Mouse (Mus musculus): ENCODE results near the gene Gpn3. TPM values are rescaled to one million over a fixed set of nuclear protein-coding genes. Genes with fewer than 3 reads are reported as not detected.
A peak's percentile ranks its signal among the peaks of the same experiment; 100 is the strongest.

The Gpn3 gene
- total RNA-seq, 2 experiments from 2014 or later: 29.7 to 34.9 TPM

GRCm38 (mm10) chr5:122379374-122380155, 7.9 kb downstream of the Gpn3 start:
- DNase-seq (ENCODE audit: low spot score in 2 of 2): peak; percentile 62 to 68

DNA sequence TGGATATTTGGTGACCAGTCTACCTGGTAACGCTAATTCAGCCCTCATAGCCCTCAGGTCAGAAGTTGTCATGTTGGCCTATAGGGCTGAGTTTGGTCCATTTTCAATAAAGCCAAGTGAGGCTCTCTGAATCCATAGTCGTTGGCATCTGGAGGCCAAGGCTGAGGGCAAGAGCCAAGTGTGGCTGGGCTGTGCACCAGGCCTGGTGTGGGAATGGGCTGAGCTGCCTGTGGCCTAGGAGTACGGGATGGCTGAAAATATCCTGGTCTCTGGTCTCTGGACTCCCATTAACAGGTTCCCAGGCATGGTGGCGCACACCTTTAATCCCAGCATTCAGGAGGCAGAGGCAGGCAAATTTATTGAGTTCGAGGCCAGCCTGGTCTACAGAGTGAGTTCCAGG, 18.3 kb downstream of the Gpn3 start:
- no peak for DNase-seq (ENCODE audit: low spot score in 2 of 2)

DNA sequence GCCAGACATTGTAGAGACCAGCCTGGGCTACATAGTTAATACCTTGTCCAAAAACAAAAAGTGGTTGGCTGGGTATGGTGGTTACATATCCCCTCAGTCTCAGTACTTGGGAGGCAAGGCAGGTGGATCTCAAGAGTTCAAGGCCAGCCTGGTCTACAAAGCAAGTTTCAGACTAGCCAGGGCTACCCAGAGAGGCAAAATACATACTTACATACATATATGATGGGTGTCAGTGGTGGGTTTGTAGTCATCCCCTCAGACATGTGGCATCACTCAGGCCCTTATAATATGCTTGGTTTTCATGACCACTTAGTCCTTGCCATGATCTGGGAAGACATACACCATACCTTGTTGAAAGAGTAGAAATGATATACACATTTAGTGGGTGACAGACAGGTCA, 19.0 kb downstream of the Gpn3 start:
- DNase-seq (ENCODE audit: low spot score in 2 of 2): no peak

GRCm38 (mm10) chr5:122391178-122391785, 19.6 kb downstream of the Gpn3 start:
- no peak for DNase-seq (ENCODE audit: low spot score in 2 of 2)

- peak; percentile 89 to 95 for DNase-seq (ENCODE audit: low spot score in 2 of 2)
Measured at GRCm38 (mm10) chr5:122391786-122392180, 20.1 kb downstream of the Gpn3 start, which contains the start of gene Arpc3. Gene Arpc3 (plus strand): TSS chr5:122391878.

- no peak for DNase-seq (ENCODE audit: low spot score in 2 of 2)
Measured at GRCm38 (mm10) chr5:122392227-122393004, 20.7 kb downstream of the Gpn3 start.

DNA sequence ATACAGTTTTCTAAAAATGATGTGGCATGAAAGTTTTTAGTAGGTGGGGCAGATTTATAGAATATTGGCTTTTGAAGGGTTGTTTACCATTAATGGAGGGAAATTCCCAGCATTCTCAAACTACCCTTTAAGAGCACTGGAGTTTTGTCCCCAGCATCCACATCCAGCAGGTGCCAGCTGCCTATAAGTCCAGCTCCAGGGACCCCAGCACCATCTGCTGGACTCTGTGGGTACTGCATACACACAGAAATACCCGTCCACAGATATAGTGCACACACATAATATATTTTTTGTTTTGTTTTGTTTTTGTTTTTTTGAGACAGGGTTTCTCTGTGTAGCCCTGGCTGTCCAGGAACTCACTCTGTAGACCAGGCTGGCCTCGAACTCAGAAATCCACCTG, 22.2 kb downstream of the Gpn3 start:
- DNase-seq (ENCODE audit: low spot score in 2 of 2): peak; percentile 70 to 83

DNA sequence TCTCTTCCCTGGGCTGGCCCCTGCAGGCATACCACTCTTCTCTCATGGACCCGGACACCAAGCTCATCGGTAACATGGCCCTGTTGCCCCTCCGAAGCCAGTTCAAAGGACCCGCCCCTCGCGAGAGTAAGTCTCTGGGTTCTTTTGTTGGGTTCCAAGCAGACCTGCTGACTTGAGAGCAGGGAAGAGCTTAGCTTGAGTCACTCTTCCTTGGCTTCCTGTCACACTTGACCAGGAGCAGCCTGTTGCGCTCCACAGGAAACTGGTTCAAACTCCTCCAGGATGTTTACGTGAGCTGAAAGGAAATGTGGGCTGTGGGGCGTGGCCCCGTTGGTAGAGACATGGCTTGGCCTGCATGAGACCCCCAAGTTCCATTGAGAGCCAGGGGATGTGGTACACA, 25.1 kb downstream of the Gpn3 start:
- no peak for DNase-seq (ENCODE audit: low spot score in 2 of 2)

GRCm38 (mm10) chr5:122397495-122397894, 25.8 kb downstream of the Gpn3 start:
- no peak for DNase-seq (ENCODE audit: low spot score in 2 of 2)

GRCm38 (mm10) chr5:122399871-122400270, 28.2 kb downstream of the Gpn3 start:
- DNase-seq (ENCODE audit: low spot score in 2 of 2): no peak

GRCm38 (mm10) chr5:122400628-122401302, 29.1 kb downstream of the Gpn3 start:
- peak; percentile 60 to 64 for DNase-seq (ENCODE audit: low spot score in 2 of 2)

DNA sequence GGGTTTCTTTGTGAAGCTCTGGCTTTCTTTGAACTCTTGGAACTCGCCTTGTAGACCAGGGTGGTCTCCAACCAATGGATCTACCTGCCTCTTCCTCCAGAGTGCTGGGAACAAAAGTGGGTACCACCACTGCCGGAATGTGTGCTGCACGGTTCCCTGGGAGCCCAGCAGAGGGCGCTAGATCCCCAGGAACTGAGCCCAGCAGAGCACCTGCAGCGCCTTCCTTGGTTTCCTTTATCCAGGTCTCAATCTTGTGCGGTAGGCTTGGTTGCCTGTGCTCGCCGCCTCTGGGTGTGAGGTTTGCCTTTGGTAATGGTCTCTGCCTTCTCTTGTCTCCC, 29.6 kb downstream of the Gpn3 start:
- DNase-seq (ENCODE audit: low spot score in 2 of 2): peak; percentile 81 to 85

GRCm38 (mm10) chr5:122402160-122402559, 30.5 kb downstream of the Gpn3 start:
- DNase-seq (ENCODE audit: low spot score in 2 of 2): no peak

GRCm38 (mm10) chr5:122402772-122403171, 31.1 kb downstream of the Gpn3 start:
- no peak for DNase-seq (ENCODE audit: low spot score in 2 of 2)

DNA sequence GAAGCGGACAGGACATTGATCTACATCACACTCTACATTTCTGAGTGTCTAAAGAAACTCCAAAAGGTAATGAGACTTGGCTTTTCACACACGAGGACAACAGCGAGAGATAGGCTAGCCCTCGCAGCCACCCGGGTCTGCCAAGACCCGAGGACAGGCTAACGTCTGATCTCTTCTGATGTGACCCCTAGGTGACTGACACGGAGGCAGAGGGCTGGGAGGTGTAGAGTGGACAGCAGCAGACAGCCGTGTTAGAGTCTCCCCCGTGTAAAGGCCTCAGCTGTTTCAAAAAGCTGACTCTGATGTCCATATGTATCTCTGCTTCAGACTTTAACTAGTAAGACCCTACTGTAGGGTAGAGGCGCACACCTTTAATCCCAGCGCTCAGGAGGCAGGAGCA, 31.7 kb downstream of the Gpn3 start:
- DNase-seq (ENCODE audit: low spot score in 2 of 2): no peak

GRCm38 (mm10) chr5:122405537-122405936, 33.9 kb downstream of the Gpn3 start:
- DNase-seq (ENCODE audit: low spot score in 2 of 2): no peak

DNA sequence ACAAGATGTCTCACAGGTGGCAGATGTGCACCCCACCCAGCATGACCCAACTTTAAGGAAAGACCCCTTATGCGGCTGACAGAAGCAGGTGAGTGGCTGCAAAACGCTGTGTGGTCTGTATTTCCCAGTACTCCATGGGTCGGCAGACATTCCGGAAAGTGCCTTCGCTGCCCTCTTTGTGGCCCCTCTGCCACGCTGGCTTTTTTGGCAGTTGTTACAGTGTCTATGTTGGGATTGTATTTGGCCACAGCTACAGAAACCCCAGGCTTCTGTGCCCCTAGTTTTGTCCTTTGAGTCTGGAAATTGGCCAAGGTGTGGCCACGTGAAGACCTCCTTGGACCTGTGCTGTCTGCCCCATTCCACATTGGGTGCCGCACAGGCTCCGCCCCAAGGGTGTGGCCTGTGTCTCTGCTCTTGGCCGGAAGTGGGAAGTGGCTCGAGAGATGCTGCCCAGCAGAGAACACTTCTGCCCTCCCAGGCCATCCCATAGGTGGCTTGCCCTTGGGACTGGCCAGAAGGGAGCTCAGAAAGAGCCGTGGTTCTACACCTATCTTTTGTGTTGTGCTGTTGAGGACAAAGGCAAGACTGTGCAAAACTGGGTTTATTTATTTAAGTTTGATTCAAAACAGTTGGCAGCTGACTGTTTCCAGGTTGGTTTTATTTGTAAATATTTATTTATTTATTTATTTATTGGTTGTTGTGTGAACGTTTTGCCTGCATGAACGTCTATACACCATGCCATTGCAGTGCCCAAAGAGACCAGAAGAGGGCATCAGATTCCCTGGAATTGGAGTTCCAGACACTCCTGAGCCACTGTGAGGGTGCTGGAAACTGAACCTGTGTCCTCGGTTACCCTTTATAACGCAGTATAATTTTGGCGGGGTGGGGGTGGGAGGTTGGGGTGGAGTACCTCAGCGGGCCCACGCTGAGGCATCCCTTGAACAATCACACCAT, 38.3 kb downstream of the Gpn3 start:
- DNase-seq (ENCODE audit: low spot score in 2 of 2): no peak

DNA sequence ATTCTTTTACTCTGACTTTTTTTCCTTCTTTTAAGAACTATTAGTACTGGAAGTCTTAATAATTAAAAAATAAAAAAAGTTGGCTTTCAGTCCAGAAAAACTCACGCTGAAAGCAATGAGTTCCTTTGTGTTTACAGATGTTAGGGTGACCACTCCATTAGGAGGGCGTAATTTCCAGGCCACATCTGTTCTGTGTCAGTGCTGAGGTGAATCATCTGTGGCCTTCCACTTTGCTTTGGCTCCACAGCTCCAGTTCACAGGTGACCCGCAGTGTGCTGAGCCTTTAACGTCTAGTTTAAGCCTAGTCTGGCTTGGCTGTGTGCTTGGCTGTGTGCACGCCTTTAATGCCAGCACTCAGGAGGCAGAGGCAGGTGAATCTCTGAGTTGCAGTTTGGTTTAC, 40.2 kb downstream of the Gpn3 start:
- no peak for DNase-seq (ENCODE audit: low spot score in 2 of 2)

DNA sequence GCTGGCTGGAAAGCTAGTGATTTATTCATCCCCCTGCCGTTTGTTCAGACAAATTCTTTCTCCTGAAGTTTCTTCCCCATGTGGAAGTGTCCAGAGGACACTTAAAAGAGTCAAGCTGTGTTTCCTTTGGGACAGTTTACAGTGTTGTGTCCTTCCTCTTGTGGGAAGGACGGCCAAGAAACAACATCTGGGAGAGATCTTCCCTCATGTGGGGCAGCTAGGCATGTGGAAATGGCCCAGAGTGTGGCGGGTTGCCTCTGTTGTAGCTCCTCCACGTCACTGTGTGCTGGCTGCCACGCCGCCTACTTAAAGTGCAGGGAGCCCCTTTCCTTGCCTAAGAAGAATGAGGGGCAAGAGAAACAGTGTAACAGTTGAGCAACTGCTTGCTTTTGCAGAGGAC, 41.1 kb downstream of the Gpn3 start:
- DNase-seq (ENCODE audit: low spot score in 2 of 2): no peak

DNA sequence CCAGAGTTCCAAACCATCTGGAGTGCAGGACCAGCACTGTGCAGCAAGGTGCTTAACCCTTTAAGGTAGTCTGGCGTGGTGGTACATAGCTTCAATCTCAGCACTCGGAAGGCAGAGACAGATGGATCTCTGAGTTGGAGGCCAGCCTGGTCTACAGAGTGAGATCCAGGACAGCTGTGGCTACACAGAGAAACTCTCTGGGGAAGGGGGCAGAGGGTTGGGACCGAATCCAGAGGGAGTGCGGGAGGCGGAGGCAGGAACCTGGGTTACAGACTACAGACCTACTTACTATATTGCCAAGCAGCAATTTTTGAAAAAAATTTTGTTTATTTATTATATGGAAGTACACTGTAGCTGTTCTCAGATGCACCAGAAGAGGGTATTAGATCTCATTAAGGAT, 42.7 kb downstream of the Gpn3 start:
- no peak for DNase-seq (ENCODE audit: low spot score in 2 of 2)

Data from adrenal gland, adult 18-20 months (tissue).